Comparison of ENCODE assay signal across 9 mouse cellular contexts in genomic region chr2:178058195-178058594, GRCm38 (mm10). TPM values are rescaled to one million over a fixed set of nuclear protein-coding genes. Genes with fewer than 3 reads are reported as not detected.
DNase-seq lines count a peak whose midpoint lies in the region; ATAC-seq and TF ChIP-seq lines count a peak whose summit lies in the region.
"Had no signal": no experiment of that assay in that cellular context is flagged by ENCODE, and none has a peak within 500 bp of the region (broad histone marks: within the 10 kb centered on the region; RNA-seq: fewer than 3 reads in every experiment).

No protein-coding gene starts in this region.

- ATAC-seq in heart, embryonic 11.5 days (replicated peaks; ENCODE audit: insufficient number of reproducible peaks, low FRiP score, low TSS enrichment), result no peak

- no peak for TF ChIP-seq POLR2A in heart, adult 2 months (IDR thresholded peaks at IDR 0.05; ENCODE audit: insufficient read depth, low read depth, low read length)

- intact Hi-C loops in heart, adult 2 months (cut with DNase I), result no loop called here

- peak; percentile 94 for TF ChIP-seq CTCF in heart, adult 2 months (IDR thresholded peaks at IDR 0.05)

- H3K4me1 ChIP-seq in heart, adult 2 months (ENCODE audit: control insufficient read depth, insufficient read depth, low read length), result peaks cover 1% of the 10 kb centered on the region
- H3K4me1 ChIP-seq in heart, embryonic 11.5 days (ENCODE audit: control insufficient read depth, insufficient read depth, low read length), result no peaks in the 10 kb centered on the region
- H3K4me1 ChIP-seq: stomach, embryonic 15.5 days had no signal

- H3K27ac ChIP-seq in heart, adult 2 months, result no peak overlapping the region
- no peak overlapping the region for H3K27ac ChIP-seq in heart, embryonic 11.5 days (ENCODE audit: low read depth, low read length)
- H3K27ac ChIP-seq: stomach, embryonic 15.5 days had no signal

- no peak overlapping the region for H3K4me2 ChIP-seq in heart, embryonic 11.5 days
- H3K4me2 ChIP-seq: stomach, embryonic 15.5 days had no signal

- no peaks in the 10 kb centered on the region for H3K27me3 ChIP-seq in heart, adult 2 months (ENCODE audit: control insufficient read depth, insufficient read depth, low read length)
- no peaks in the 10 kb centered on the region for H3K27me3 ChIP-seq in heart, embryonic 11.5 days (ENCODE audit: control insufficient read depth, insufficient read depth, low read length)
- H3K27me3 ChIP-seq: stomach, embryonic 15.5 days had no signal

- 13% methylated on average over 1 of the region's 1 CpGs for WGBS in heart, adult 2 months
- WGBS in heart, embryonic 11.5 days (ENCODE audit: insufficient replicate concordance), result 11% methylated on average over 1 of the region's 1 CpGs

- no peaks in the 10 kb centered on the region for H3K79me2 ChIP-seq in heart, adult 2 months (replicated peaks; ENCODE audit: control insufficient read depth, insufficient read depth, low read length)

- no peak overlapping the region for H3K4me3 ChIP-seq in heart, adult 2 months
- H3K4me3 ChIP-seq in heart, embryonic 11.5 days (ENCODE audit: low read depth, low read length), result no peak overlapping the region
- H3K4me3 ChIP-seq: stomach, embryonic 15.5 days had no signal

- no peaks in the 10 kb centered on the region for H3K9me3 ChIP-seq in heart, embryonic 11.5 days (replicated peaks; ENCODE audit: control insufficient read depth, low read length)
- H3K9me3 ChIP-seq: stomach, embryonic 15.5 days had no signal

- no peak for TF ChIP-seq EP300 in heart, adult 2 months (IDR thresholded peaks at IDR 0.05; ENCODE audit: insufficient read depth, low read depth, low read length)

- H3K36me3 ChIP-seq in heart, adult 2 months (ENCODE audit: control insufficient read depth, insufficient read depth, low read length), result no peaks in the 10 kb centered on the region; the same call in 1 of the 2 replicates
- H3K36me3 ChIP-seq in heart, embryonic 11.5 days (ENCODE audit: control insufficient read depth, insufficient read depth, low read length), result 0 out of 2 replicates have a peak, but pooled peaks cover 4% of the 10 kb centered on the region

- DNase-seq in heart, adult 2 months, result peak; percentile 30 to 40
- DNase-seq in B cell, adult 2 months, result peak; percentile 75 to 76
- peak; percentile 70 to 72 for DNase-seq in adrenal gland, adult 18-20 months (ENCODE audit: low spot score in 2 of 2)
- peak; percentile 57 for DNase-seq in embryo, embryonic 11 days
- peak; percentile 48 to 78 for DNase-seq in kidney, postnatal 25 days
- DNase-seq in lung, postnatal 36 days, result peak; percentile 82
- peak; percentile 65 for DNase-seq in thymus, postnatal 0 days (ENCODE audit: low spot score)

- H3K9ac ChIP-seq in heart, adult 2 months (ENCODE audit: low read depth, low read length), result no peak overlapping the region
- H3K9ac ChIP-seq in heart, embryonic 11.5 days (ENCODE audit: low read depth, low read length), result no peak overlapping the region
- H3K9ac ChIP-seq: stomach, embryonic 15.5 days had no signal

RNA-seq across cellular contexts. Expression of gene Zfp931, which starts 20.1 kb away (rescaled TPM):
- total RNA-seq in heart, adult 2 months (2021), result 10 to 100 TPM; 11.7 to 14.9 TPM
- polyA plus RNA-seq in heart, adult 2 months (2012; rRNA removed), result 2.6 and 5.0 TPM in 2 replicates
- polyA plus RNA-seq in heart, embryonic 11.5 days (2014; fragmentation: Nextera tagmentation; extraction: Ambion mirVana), result 14.9 and 15.6 TPM in 2 replicates
- 10 to 100 TPM; 21.3 to 31.7 TPM for total RNA-seq in adrenal gland, adult 18-20 months (2021)
- 9.5 and 10.1 TPM in 2 replicates for polyA plus RNA-seq in thymus, postnatal 0 days (2015; fragmentation: Nextera tagmentation; extraction: Ambion mirVana)

RNA-seq across cellular contexts. Expression of gene Zfp971, which starts 35.1 kb away (rescaled TPM):
- 100 to 1,000 TPM in 1 of 2 experiments, 10 to 100 TPM in 1; 99.5 to 124 TPM for total RNA-seq in heart, adult 2 months (2021)
- polyA plus RNA-seq in heart, adult 2 months (2012; rRNA removed), result 3.1 and 9.1 TPM in 2 replicates
- polyA plus RNA-seq in heart, embryonic 11.5 days (2014; fragmentation: Nextera tagmentation; extraction: Ambion mirVana), result 17.3 and 18.1 TPM in 2 replicates
- total RNA-seq in adrenal gland, adult 18-20 months (2021), result 10 to 100 TPM; 30.6 to 31.9 TPM
- polyA plus RNA-seq in thymus, postnatal 0 days (2015; fragmentation: Nextera tagmentation; extraction: Ambion mirVana), result 10.2 and 13.1 TPM in 2 replicates
